Mouse (Mus musculus) lung, embryonic 16.5 days (tissue): ENCODE measurements around the gene Hs3st3a1. TPM values are rescaled to one million over a fixed set of nuclear protein-coding genes. Genes with fewer than 3 reads are reported as not detected.

Experiments
- ATAC-seq: fragments of 200-750 bp; cut with Nextera tagmentation; 2 replicates; pipeline ENCODE4 v1.8.0; 2017; ENCODE audit warnings: low read depth, mild to moderate bottlenecking, moderate library complexity
- H3K27ac ChIP-seq: fragments of 300-500 bp; sonication (generic); 2 replicates; pipeline ENCODE4 v1.5.1; 2014; ENCODE audit warnings: mild to moderate bottlenecking, control low read depth, low read length
- H3K27me3 ChIP-seq: fragments of 300-500 bp; sonication (generic); 2 replicates; pipeline ENCODE4 v1.6.1; 2014; ENCODE audit warnings: low read depth, low read length, mixed read lengths; ENCODE audit not compliant: control insufficient read depth, insufficient read depth
- H3K36me3 ChIP-seq: fragments of 300-500 bp; sonication (generic); 2 replicates; pipeline ENCODE4 v1.6.1; 2014; ENCODE audit warnings: low read length; ENCODE audit not compliant: control insufficient read depth, insufficient read depth
- H3K4me1 ChIP-seq: fragments of 300-500 bp; sonication (generic); replicated peaks from 2 replicates; pipeline ENCODE4 v1.6.1; 2014; ENCODE audit warnings: low read length, mixed read lengths; ENCODE audit not compliant: control insufficient read depth, insufficient read depth
- H3K4me2 ChIP-seq: fragments of 300-500 bp; sonication (generic); 2 replicates; pipeline ENCODE4 v1.6.1; 2014; ENCODE audit warnings: low read depth, low read length, control low read depth
- H3K4me3 ChIP-seq: fragments of 300-500 bp; sonication (generic); 2 replicates; pipeline ENCODE4 v1.5.1; 2014; ENCODE audit warnings: mild to moderate bottlenecking, low read length, control low read depth
- H3K9ac ChIP-seq: fragments of 300-500 bp; sonication (generic); 2 replicates; pipeline ENCODE4 v1.6.1; 2014; ENCODE audit warnings: low read length, control low read depth
- H3K9me3 ChIP-seq: fragments of 300-500 bp; sonication (generic); 2 replicates; pipeline ENCODE4 v1.6.1; 2016; ENCODE audit warnings: low read length; ENCODE audit not compliant: control insufficient read depth
- WGBS: fragments of 180-500 bp; shearing (Covaris S2); extraction: QIAGEN DNeasy Blood & Tissue Kit; methylation state at CpG from one replicate; pipeline ENCODE4 v1.1.7; 2014; 5-methylcytosine and 5-hydroxymethylcytosine counted together
- polyA plus RNA-seq: library from polyadenylated mRNA; unstranded; fragments of >200 nt; fragmentation: Nextera tagmentation; extraction: Ambion mirVana; gene quantifications from 2 replicates; pipeline ENCODE4 v1.2.1, GENCODE M21; 2015

Hs3st3a1 gene
- polyA plus RNA-seq, 1 experiment from 2014 or later = 0.38 TPM

- H3K9ac ChIP-seq = no peak overlapping the region
- H3K4me2 ChIP-seq = no peak overlapping the region
- ATAC-seq = no peak
- no peaks in the 10 kb centered on the region for H3K27me3 ChIP-seq
- H3K36me3 ChIP-seq = no peaks in the 10 kb centered on the region
- 56% methylated on average over 4 of the region's 4 CpGs for WGBS
- no peak overlapping the region for H3K27ac ChIP-seq
- H3K4me1 ChIP-seq = no peaks in the 10 kb centered on the region
- H3K4me3 ChIP-seq = no peak overlapping the region
- no peaks in the 10 kb centered on the region for H3K9me3 ChIP-seq
Measured at GRCm38 (mm10) chr11:64468737-64469136, 33.6 kb downstream of the Hs3st3a1 start.

- Histone ChIP-seq H3K9me3 (no peaks in the 10 kb centered on the region), H3K4me2 (no peak overlapping the region), H3K9ac (no peak overlapping the region), H3K4me1 (no peaks in the 10 kb centered on the region), H3K36me3 (no peaks in the 10 kb centered on the region), H3K27ac (no peak overlapping the region), H3K4me3 (no peak overlapping the region), H3K27me3 (no peaks in the 10 kb centered on the region)
- ATAC-seq = no peak
Measured at GRCm38 (mm10) chr11:64470689-64471088, 35.6 kb downstream of the Hs3st3a1 start.

GRCm38 (mm10) chr11:64473679-64474078, 38.5 kb downstream of the Hs3st3a1 start:
- no peak overlapping the region for H3K9ac ChIP-seq
- H3K27ac ChIP-seq = no peak overlapping the region
- no peaks in the 10 kb centered on the region for H3K36me3 ChIP-seq
- H3K9me3 ChIP-seq = no peaks in the 10 kb centered on the region
- H3K4me1 ChIP-seq = no peaks in the 10 kb centered on the region
- H3K4me3 ChIP-seq = no peak overlapping the region
- WGBS = 75% methylated on average over 3 of the region's 3 CpGs
- no peak overlapping the region for H3K4me2 ChIP-seq
- no peak for ATAC-seq
- no peaks in the 10 kb centered on the region for H3K27me3 ChIP-seq

- WGBS = 30% methylated on average over 3 of the region's 3 CpGs
- H3K4me1 ChIP-seq = no peaks in the 10 kb centered on the region; the same call in 1 of the 2 replicates
- H3K9ac ChIP-seq = no peak overlapping the region
- ATAC-seq = peak; percentile 69; the same call in 1 of the 2 replicates
- no peaks in the 10 kb centered on the region for H3K27me3 ChIP-seq
- no peak overlapping the region for H3K4me2 ChIP-seq
- H3K4me3 ChIP-seq = no peak overlapping the region
- H3K36me3 ChIP-seq = no peaks in the 10 kb centered on the region
- no peak overlapping the region; the same call in 1 of the 2 replicates for H3K27ac ChIP-seq
- no peaks in the 10 kb centered on the region for H3K9me3 ChIP-seq
Measured at GRCm38 (mm10) chr11:64481445-64481844, 46.3 kb downstream of the Hs3st3a1 start.

- no peak overlapping the region for H3K27ac ChIP-seq
- no peak for ATAC-seq
- no peaks in the 10 kb centered on the region for H3K4me1 ChIP-seq
- WGBS = 50% methylated on average over 9 of the region's 9 CpGs
- no peak overlapping the region for H3K4me2 ChIP-seq
- H3K9me3 ChIP-seq = no peaks in the 10 kb centered on the region
- H3K36me3 ChIP-seq = no peaks in the 10 kb centered on the region
- H3K9ac ChIP-seq = no peak overlapping the region
- no peak overlapping the region for H3K4me3 ChIP-seq
- H3K27me3 ChIP-seq = no peaks in the 10 kb centered on the region; the same call in 1 of the 2 replicates
Measured at GRCm38 (mm10) chr11:64489587-64490433, 54.7 kb downstream of the Hs3st3a1 start.

GRCm38 (mm10) chr11:64494448-64494847, 59.3 kb downstream of the Hs3st3a1 start:
- no peak overlapping the region for H3K27ac ChIP-seq
- no peak overlapping the region for H3K4me3 ChIP-seq
- no peak overlapping the region for H3K9ac ChIP-seq
- H3K4me2 ChIP-seq = no peak overlapping the region
- ATAC-seq = no peak
- no peaks in the 10 kb centered on the region for H3K9me3 ChIP-seq
- no peaks in the 10 kb centered on the region for H3K36me3 ChIP-seq
- H3K27me3 ChIP-seq = no peaks in the 10 kb centered on the region; the same call in 1 of the 2 replicates
- no peaks in the 10 kb centered on the region for H3K4me1 ChIP-seq
- WGBS = 69% methylated on average over 2 of the region's 2 CpGs

GRCm38 (mm10) chr11:64495935-64496334, 60.8 kb downstream of the Hs3st3a1 start:
- Histone ChIP-seq H3K4me2 (no peak overlapping the region), H3K36me3 (no peaks in the 10 kb centered on the region), H3K4me3 (no peak overlapping the region), H3K27ac (no peak overlapping the region), H3K27me3 (no peaks in the 10 kb centered on the region), H3K4me1 (no peaks in the 10 kb centered on the region), H3K9ac (no peak overlapping the region), H3K9me3 (no peaks in the 10 kb centered on the region)
- 16% methylated on average over 3 of the region's 3 CpGs for WGBS
- ATAC-seq = no peak

GRCm38 (mm10) chr11:64496677-64497076, 61.5 kb downstream of the Hs3st3a1 start:
- Histone ChIP-seq H3K4me1 (no peaks in the 10 kb centered on the region), H3K4me3 (no peak overlapping the region), H3K27ac (no peak overlapping the region), H3K36me3 (no peaks in the 10 kb centered on the region), H3K4me2 (no peak overlapping the region), H3K27me3 (no peaks in the 10 kb centered on the region), H3K9me3 (no peaks in the 10 kb centered on the region), H3K9ac (no peak overlapping the region)
- ATAC-seq = no peak
- 13% methylated on average over 3 of the region's 3 CpGs for WGBS

GRCm38 (mm10) chr11:64500536-64501112, 65.5 kb downstream of the Hs3st3a1 start:
- 89% methylated on average over 5 of the region's 5 CpGs for WGBS
- no peak overlapping the region for H3K4me3 ChIP-seq
- no peak overlapping the region for H3K9ac ChIP-seq
- peaks cover 4% of the 10 kb centered on the region; the same call in 1 of the 2 replicates for H3K9me3 ChIP-seq
- no peaks in the 10 kb centered on the region for H3K36me3 ChIP-seq
- no peak overlapping the region for H3K4me2 ChIP-seq
- no peak overlapping the region for H3K27ac ChIP-seq
- H3K4me1 ChIP-seq = no peaks in the 10 kb centered on the region
- no peaks in the 10 kb centered on the region for H3K27me3 ChIP-seq
- ATAC-seq = no peak
